Mouse (Mus musculus): ENCODE measurements around the gene Heatr3.

GRCm38 (mm10) chr8:88199700-88200601 lies 62.3 kb downstream of the Heatr3 start:
- no peak for TF ChIP-seq CTCF (conservative IDR thresholded peaks at IDR 0.05; ENCODE audit: low read length)
- no peak for TF ChIP-seq NANOG (IDR thresholded peaks at IDR 0.05; ENCODE audit: borderline replicate concordance, low read length)
- TF ChIP-seq POU5F1 (IDR thresholded peaks at IDR 0.05; ENCODE audit: borderline replicate concordance, low read length), result no peak
